ENCODE assay signal across 8 mouse cellular contexts in the genomic region with DNA sequence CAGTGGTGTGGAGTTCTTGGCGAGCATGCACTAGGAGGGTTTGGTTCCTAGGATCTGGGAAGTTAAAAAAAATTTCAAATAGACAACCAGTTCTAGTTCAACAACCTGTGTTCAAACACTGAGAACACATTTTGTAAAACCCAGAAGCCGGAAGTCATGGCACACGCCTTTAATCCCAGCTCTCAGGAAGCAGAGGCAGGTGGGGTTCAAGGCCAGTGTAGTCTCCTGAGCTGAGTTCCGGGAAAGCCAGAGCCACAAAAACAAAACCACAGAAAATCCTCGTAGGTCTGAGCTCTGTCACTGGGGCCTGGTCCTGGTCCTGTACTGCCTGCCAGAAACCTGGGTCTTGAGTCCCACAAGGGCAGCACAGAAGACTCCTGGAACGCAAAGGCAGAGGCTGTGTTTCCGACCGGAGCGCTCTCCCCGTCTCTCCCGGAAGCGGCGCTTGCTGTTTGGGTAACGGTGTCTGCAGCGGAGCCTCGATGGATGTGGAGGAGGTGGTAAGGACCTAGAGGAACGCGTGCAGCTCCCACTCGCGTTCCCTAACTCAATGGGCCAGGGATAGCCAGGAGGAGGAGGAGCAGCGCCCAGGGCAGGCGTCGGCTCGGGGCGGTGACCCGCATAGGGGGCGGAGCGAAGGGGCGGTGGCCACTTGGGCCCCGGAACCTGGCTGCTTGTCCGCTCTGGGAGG. TPM values are rescaled to one million over a fixed set of nuclear protein-coding genes. Genes with fewer than 3 reads are reported as not detected.
DNase-seq lines count a peak whose midpoint lies in the region; ATAC-seq and TF ChIP-seq lines count a peak whose summit lies in the region.

TSS of gene Taf1b (plus strand) at position 210 of the 691 bp plus-strand sequence.

- 7% methylated on average over 31 of the region's 31 CpGs for WGBS in heart, embryonic 15.5 days
- 8% methylated on average over 31 of the region's 31 CpGs for WGBS in liver, embryonic 14.5 days (ENCODE audit: insufficient replicate concordance)
- 9% methylated on average over 31 of the region's 31 CpGs for WGBS in neural tube, embryonic 11.5 days
- WGBS in stomach, postnatal 0 days: 7% methylated on average over 31 of the region's 31 CpGs

- peak within 1 kb of the TSS; percentile 72 for H3K9ac ChIP-seq in heart, embryonic 15.5 days
- peak within 1 kb of the TSS; percentile 64 for H3K9ac ChIP-seq in liver, embryonic 14.5 days (replicated peaks)
- H3K9ac ChIP-seq in neural tube, embryonic 11.5 days (ENCODE audit: low read length): peak within 1 kb of the TSS; percentile 77
- H3K9ac ChIP-seq in stomach, postnatal 0 days (ENCODE audit: low read length): peak within 1 kb of the TSS; percentile 64

- peak; percentile 91 for DNase-seq in CD4-positive, CD25-positive, alpha-beta regulatory T cell, adult 2 months (ENCODE audit: low read depth, low spot score)
- DNase-seq in fibroblast of lung, adult 2 months (ENCODE audit: low read depth): peak; percentile 60
- DNase-seq in kidney, postnatal 25 days: peak; percentile 72 to 83
- peak; percentile 60 to 61 (median 61) for DNase-seq in liver, embryonic 14.5 days (ENCODE audit: low read depth in 3 of 3, low spot score in 3 of 3)
- DNase-seq in neural tube, embryonic 11.5 days (ENCODE audit: low spot score): peak; percentile 83
- peak; percentile 85 for DNase-seq in stomach, postnatal 0 days (ENCODE audit: low spot score)

- peak within 1 kb of the TSS; percentile 72 for H3K27ac ChIP-seq in brown adipose tissue, adult 24 weeks (replicated peaks; ENCODE audit: low read depth, low read length)
- H3K27ac ChIP-seq in heart, embryonic 15.5 days: peak within 1 kb of the TSS; percentile 88
- H3K27ac ChIP-seq in liver, embryonic 14.5 days: no peak within 1 kb of the TSS
- H3K27ac ChIP-seq in neural tube, embryonic 11.5 days (ENCODE audit: low read depth, low read length): no peak within 1 kb of the TSS
- H3K27ac ChIP-seq in stomach, postnatal 0 days (replicated peaks): peak within 1 kb of the TSS; percentile 75

- H3K4me2 ChIP-seq in heart, embryonic 15.5 days: peak within 1 kb of the TSS; percentile 66
- H3K4me2 ChIP-seq in liver, embryonic 14.5 days (ENCODE audit: low read depth): peak within 1 kb of the TSS; percentile 55
- H3K4me2 ChIP-seq in neural tube, embryonic 11.5 days (ENCODE audit: low read depth): peak within 1 kb of the TSS; percentile 47
- peak within 1 kb of the TSS; percentile 59 for H3K4me2 ChIP-seq in stomach, postnatal 0 days (replicated peaks; ENCODE audit: low read depth)

- H3K4me3 ChIP-seq in brown adipose tissue, adult 24 weeks (ENCODE audit: insufficient read depth, low read depth, low read length): peak within 1 kb of the TSS; percentile 96
- peak within 1 kb of the TSS; percentile 84 for H3K4me3 ChIP-seq in heart, embryonic 15.5 days
- peak within 1 kb of the TSS; percentile 64 to 98 for H3K4me3 ChIP-seq in liver, embryonic 14.5 days (ENCODE audit: insufficient read depth in 1 of 2, low read depth in 2 of 2, low read length in 2 of 2)
- peak within 1 kb of the TSS; percentile 67 for H3K4me3 ChIP-seq in neural tube, embryonic 11.5 days (ENCODE audit: low read depth, low read length)
- peak within 1 kb of the TSS; percentile 76 for H3K4me3 ChIP-seq in stomach, postnatal 0 days (ENCODE audit: low read depth, low read length)

- TF ChIP-seq EP300 in liver, embryonic 14.5 days (IDR thresholded peaks at IDR 0.05; ENCODE audit: low read depth): no peak
- TF ChIP-seq EP300 in stomach, postnatal 0 days (optimal IDR thresholded peaks at IDR 0.05): no peak

- no peaks in the 10 kb centered on the region for H3K9me3 ChIP-seq in heart, embryonic 15.5 days (replicated peaks)
- no peaks in the 10 kb centered on the region for H3K9me3 ChIP-seq in liver, embryonic 14.5 days (ENCODE audit: control insufficient read depth, low read length)
- no peaks in the 10 kb centered on the region for H3K9me3 ChIP-seq in neural tube, embryonic 11.5 days (ENCODE audit: control insufficient read depth, low read length)
- H3K9me3 ChIP-seq in stomach, postnatal 0 days (ENCODE audit: control insufficient read depth, low read length): no peaks in the 10 kb centered on the region

- no peaks in the 10 kb centered on the region for H3K27me3 ChIP-seq in heart, embryonic 15.5 days
- no peaks in the 10 kb centered on the region for H3K27me3 ChIP-seq in liver, embryonic 14.5 days (ENCODE audit: control insufficient read depth, insufficient read depth, low read length)
- no peaks in the 10 kb centered on the region for H3K27me3 ChIP-seq in neural tube, embryonic 11.5 days (ENCODE audit: control insufficient read depth, insufficient read depth, low read length)
- H3K27me3 ChIP-seq in stomach, postnatal 0 days (ENCODE audit: control insufficient read depth, insufficient read depth, low read length): no peaks in the 10 kb centered on the region

- no peaks in the 10 kb centered on the region for H3K36me3 ChIP-seq in heart, embryonic 15.5 days
- no peaks in the 10 kb centered on the region for H3K36me3 ChIP-seq in liver, embryonic 14.5 days (replicated peaks; ENCODE audit: control insufficient read depth, insufficient read depth, low read depth)
- H3K36me3 ChIP-seq in neural tube, embryonic 11.5 days (ENCODE audit: control insufficient read depth, insufficient read depth, low read length): no peaks in the 10 kb centered on the region
- no peaks in the 10 kb centered on the region for H3K36me3 ChIP-seq in stomach, postnatal 0 days (ENCODE audit: control insufficient read depth, insufficient read depth, low read length)

- peak; percentile 82 for ATAC-seq in heart, embryonic 15.5 days (replicated peaks; ENCODE audit: insufficient number of reproducible peaks, insufficient read depth, low FRiP score, low read depth)
- peak; percentile 93 for ATAC-seq in liver, embryonic 14.5 days (ENCODE audit: insufficient read depth)
- peak; percentile 82 for ATAC-seq in neural tube, embryonic 11.5 days (ENCODE audit: insufficient read depth, low FRiP score, low TSS enrichment)
- peak; percentile 89 for ATAC-seq in stomach, postnatal 0 days (ENCODE audit: low FRiP score, low TSS enrichment)

- peak; percentile 20 for TF ChIP-seq CTCF in liver, embryonic 14.5 days (IDR thresholded peaks at IDR 0.05; ENCODE audit: low read depth)
- TF ChIP-seq CTCF in stomach, postnatal 0 days (IDR thresholded peaks at IDR 0.05; ENCODE audit: low read depth): peak; percentile 12; the same call in 1 of the 2 replicates

- H3K4me1 ChIP-seq in brown adipose tissue, adult 24 weeks (ENCODE audit: control insufficient read depth, insufficient read depth, insufficient read length, low read length): no peaks in the 10 kb centered on the region
- no peaks in the 10 kb centered on the region; the same call in 1 of the 2 replicates for H3K4me1 ChIP-seq in heart, embryonic 15.5 days (replicated peaks)
- H3K4me1 ChIP-seq in liver, embryonic 14.5 days (replicated peaks; ENCODE audit: control insufficient read depth in 2 of 2, insufficient read depth in 2 of 2, low read length in 1 of 2): peaks cover 0 to 3% of the 10 kb centered on the region in 2 experiments; a peak in 2 of 4 replicates
- H3K4me1 ChIP-seq in neural tube, embryonic 11.5 days (ENCODE audit: control insufficient read depth, insufficient read depth, low read length): no peaks in the 10 kb centered on the region
- no peaks in the 10 kb centered on the region for H3K4me1 ChIP-seq in stomach, postnatal 0 days (replicated peaks; ENCODE audit: control insufficient read depth, insufficient read depth)

RNA-seq across cellular contexts. Expression of gene Taf1b, which starts in this region (rescaled TPM):
- 8.0 and 9.5 TPM in 2 replicates for polyA plus RNA-seq in brown adipose tissue, adult 24 weeks (2012; ENCODE audit: insufficient read depth, insufficient read length, missing spikeins)
- 21.0 and 22.6 TPM in 2 replicates for polyA plus RNA-seq in heart, embryonic 15.5 days (2015; fragmentation: Nextera tagmentation; extraction: Ambion mirVana)
- 3.0 and 4.7 TPM in 2 replicates for polyA plus RNA-seq in liver, embryonic 14.5 days (2012; rRNA removed)
- 9.3 TPM in 2 replicates for polyA plus RNA-seq in liver, embryonic 14.5 days (2014; fragmentation: Nextera tagmentation; extraction: Ambion mirVana)
- polyA plus RNA-seq in neural tube, embryonic 11.5 days (2014; fragmentation: Nextera tagmentation; extraction: Ambion mirVana): 30.0 and 33.2 TPM in 2 replicates
- polyA plus RNA-seq in stomach, postnatal 0 days (2015; fragmentation: Nextera tagmentation; extraction: Ambion mirVana): 12.0 and 12.8 TPM in 2 replicates

Comparison
In these comparisons a context has a peak if more than half of its experiments do, and no peak if none do; other contexts are left out.
1. H3K27ac ChIP-seq: peak in brown adipose tissue, adult 24 weeks (single experiment), heart, embryonic 15.5 days (single experiment) and stomach, postnatal 0 days (single experiment); none in liver, embryonic 14.5 days (single experiment) and neural tube, embryonic 11.5 days (single experiment).
2. Peak in every context shown above with its lines, with median percentiles within 50 percentile points of each other: DNase-seq, H3K4me3 ChIP-seq, ATAC-seq, H3K4me2 ChIP-seq and H3K9ac ChIP-seq.